Mouse (Mus musculus) kidney, embryonic 14.5 days (tissue): Measurements from ENCODE around the gene A930017K11Rik. TPM values are rescaled to one million over a fixed set of nuclear protein-coding genes. Genes with fewer than 3 reads are reported as not detected.
A peak's percentile ranks its signal among the peaks of the same experiment; 100 is the strongest.

Experiments used
- ATAC-seq: fragments of 200-750 bp; cut with Nextera tagmentation; 2 replicates; pipeline ENCODE4 v1.8.0; 2017; ENCODE audit warnings: moderate number of reproducible peaks, mild to moderate bottlenecking, moderate TSS enrichment, moderate library complexity; ENCODE audit not compliant: low FRiP score, low TSS enrichment
- H3K27ac ChIP-seq: fragments of 300-500 bp; sonication (generic); 2 replicates; pipeline ENCODE4 v1.5.1; 2014; ENCODE audit warnings: low read depth, mild to moderate bottlenecking, low read length, moderate library complexity, mixed read lengths
- H3K27me3 ChIP-seq: fragments of 300-500 bp; sonication (generic); 2 replicates; pipeline ENCODE4 v1.6.1; 2014; ENCODE audit warnings: mild to moderate bottlenecking, low read length; ENCODE audit not compliant: control insufficient read depth, insufficient read depth
- H3K36me3 ChIP-seq: fragments of 300-500 bp; sonication (generic); 2 replicates; pipeline ENCODE4 v1.6.1; 2014; ENCODE audit warnings: low read length, mixed read lengths; ENCODE audit not compliant: control insufficient read depth, insufficient read depth
- H3K4me1 ChIP-seq: fragments of 300-500 bp; sonication (generic); 2 replicates; pipeline ENCODE4 v1.6.1; 2014; ENCODE audit warnings: low read length, mixed read lengths; ENCODE audit not compliant: control insufficient read depth, insufficient read depth
- H3K4me2 ChIP-seq: fragments of 300-500 bp; sonication (generic); replicated peaks from 2 replicates; pipeline ENCODE4 v1.6.1; 2014; ENCODE audit warnings: low read depth, mild to moderate bottlenecking, low read length
- H3K4me3 ChIP-seq: fragments of 300-500 bp; sonication (generic); 2 replicates; pipeline ENCODE4 v1.5.1; 2014; ENCODE audit warnings: mild to moderate bottlenecking, low read length
- H3K9ac ChIP-seq: fragments of 300-500 bp; sonication (generic); 2 replicates; pipeline ENCODE4 v1.6.1; 2014; ENCODE audit warnings: low read depth, mild to moderate bottlenecking, low read length, moderate library complexity
- H3K9me3 ChIP-seq: fragments of 300-500 bp; sonication (generic); 2 replicates; pipeline ENCODE4 v1.6.1; 2016; ENCODE audit warnings: low read length; ENCODE audit not compliant: control insufficient read depth
- WGBS: fragments of 180-500 bp; shearing (Covaris S2); extraction: QIAGEN DNeasy Blood & Tissue Kit; methylation state at CpG from one replicate; pipeline ENCODE4 v1.1.7; 2014; 5-methylcytosine and 5-hydroxymethylcytosine counted together
- polyA plus RNA-seq: library from polyadenylated mRNA; unstranded; fragments of >200 nt; fragmentation: Nextera tagmentation; extraction: Ambion mirVana; gene quantifications from 2 replicates; pipeline ENCODE4 v1.2.1, GENCODE M21; 2014

Gene A930017K11Rik
- polyA plus RNA-seq, 1 experiment from 2014 or later, result 4.4 TPM

GRCm38 (mm10) chr17:25954671-25955070 is 2.3 kb upstream of the A930017K11Rik start:
- Histone ChIP-seq H3K4me2 (no peak overlapping the region), H3K9me3 (no peaks in the 10 kb centered on the region), H3K4me1 (peaks cover 8% of the 10 kb centered on the region; the same call in 1 of the 2 replicates), H3K27me3 (peaks cover 37% of the 10 kb centered on the region), H3K36me3 (peaks cover 20% of the 10 kb centered on the region), H3K27ac (no peak overlapping the region), H3K9ac (no peak overlapping the region), H3K4me3 (no peak overlapping the region)
- no peak for ATAC-seq
- 83% methylated on average over 2 of the region's 2 CpGs for WGBS

DNA sequence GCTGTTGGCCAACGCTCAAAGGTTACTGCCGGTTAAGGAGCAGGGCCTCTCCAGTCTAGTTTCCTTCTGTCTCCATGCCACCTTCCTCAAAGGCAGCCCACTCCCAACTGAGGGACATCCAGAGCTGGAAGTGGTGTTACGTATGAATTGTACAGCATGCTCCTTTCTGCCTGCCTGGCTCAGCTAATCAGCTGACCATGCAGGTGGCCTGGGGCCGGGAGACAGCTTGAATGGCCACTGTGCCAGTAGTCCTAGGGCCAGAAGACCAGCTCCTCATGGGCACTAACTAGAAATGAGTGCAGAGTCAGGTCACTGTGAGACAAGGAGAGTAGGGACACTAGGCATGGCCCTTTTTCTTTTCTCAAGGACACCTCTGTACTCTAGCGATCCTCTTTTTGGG is 796 bp upstream of the A930017K11Rik start:
- Histone ChIP-seq H3K27me3 (peaks cover 37% of the 10 kb centered on the region), H3K9ac (no peak overlapping the region), H3K36me3 (peaks cover 6% of the 10 kb centered on the region; the same call in 1 of the 2 replicates), H3K27ac (no peak overlapping the region), H3K4me2 (no peak overlapping the region), H3K4me1 (peaks cover 8% of the 10 kb centered on the region; the same call in 1 of the 2 replicates), H3K9me3 (no peaks in the 10 kb centered on the region), H3K4me3 (no peak overlapping the region)
- ATAC-seq, result no peak
- WGBS, result 81% methylated on average over 5 of the region's 5 CpGs

GRCm38 (mm10) chr17:25951225-25951802 is 1.1 kb downstream of the A930017K11Rik start:
- ATAC-seq, result 0 out of 2 replicates have a peak, but pooled peaks have one; percentile 8
- WGBS, result under 1% methylated on average over 33 of the region's 33 CpGs

DNA sequence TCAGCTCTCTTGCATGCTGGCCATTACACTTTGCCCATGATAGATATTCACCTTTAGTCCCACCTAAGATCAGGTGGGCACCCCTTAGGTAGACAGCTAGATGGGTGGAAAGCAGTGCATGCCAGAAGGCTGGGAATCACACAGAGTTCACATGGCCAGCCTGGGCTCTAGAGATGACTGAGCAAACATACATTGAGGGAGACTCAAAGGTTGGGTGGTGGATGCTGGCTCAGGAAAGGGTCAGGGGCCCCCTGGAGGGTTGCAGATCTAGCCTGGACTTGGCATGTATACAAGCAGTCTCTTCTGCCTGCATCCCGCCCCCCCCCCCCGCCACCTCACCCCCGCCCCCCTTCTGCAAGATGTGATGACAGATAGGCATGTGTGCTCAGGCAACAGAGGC is 1.7 kb downstream of the A930017K11Rik start:
- ATAC-seq, result no peak
- Histone ChIP-seq H3K9ac (no peak overlapping the region), H3K27me3 (peaks cover 37% of the 10 kb centered on the region)

More at GRCm38 (mm10) chr17:25951225-25951802, 1.1 kb downstream of the A930017K11Rik start:
- no peaks in the 10 kb centered on the region for H3K9me3 ChIP-seq
- H3K27ac ChIP-seq, result no peak overlapping the region
- H3K9ac ChIP-seq, result peak overlapping the region; percentile 34; the same call in 1 of the 2 replicates
- peaks cover 37% of the 10 kb centered on the region for H3K27me3 ChIP-seq
- H3K4me1 ChIP-seq, result peaks cover 8% of the 10 kb centered on the region; the same call in 1 of the 2 replicates
- peak overlapping the region; percentile 80 for H3K4me2 ChIP-seq
- H3K4me3 ChIP-seq, result peak overlapping the region; percentile 44
- no peaks in the 10 kb centered on the region for H3K36me3 ChIP-seq

GRCm38 (mm10) chr17:25949981-25950380 is 2.4 kb downstream of the A930017K11Rik start:
- peaks cover 37% of the 10 kb centered on the region for H3K27me3 ChIP-seq
- H3K4me1 ChIP-seq, result peaks cover 13% of the 10 kb centered on the region; the same call in 1 of the 2 replicates
- no peaks in the 10 kb centered on the region for H3K9me3 ChIP-seq
- 64% methylated on average over 5 of the region's 5 CpGs for WGBS
- H3K9ac ChIP-seq, result no peak overlapping the region
- H3K4me3 ChIP-seq, result no peak overlapping the region
- no peaks in the 10 kb centered on the region for H3K36me3 ChIP-seq
- ATAC-seq, result no peak
- H3K27ac ChIP-seq, result peak overlapping the region; percentile 43; the same call in 1 of the 2 replicates
- H3K4me2 ChIP-seq, result peak overlapping the region; percentile 15; the same call in 1 of the 2 replicates

More for the DNA sequence above, 1.7 kb downstream of the A930017K11Rik start:
- 0% methylated on average over 3 of the region's 3 CpGs for WGBS
- H3K36me3 ChIP-seq, result no peaks in the 10 kb centered on the region
- H3K4me2 ChIP-seq, result no peak overlapping the region
- no peaks in the 10 kb centered on the region for H3K9me3 ChIP-seq
- H3K4me3 ChIP-seq, result peak overlapping the region; percentile 44; the same call in 1 of the 2 replicates
- H3K4me1 ChIP-seq, result peaks cover 9% of the 10 kb centered on the region; the same call in 1 of the 2 replicates
- H3K27ac ChIP-seq, result no peak overlapping the region

DNA sequence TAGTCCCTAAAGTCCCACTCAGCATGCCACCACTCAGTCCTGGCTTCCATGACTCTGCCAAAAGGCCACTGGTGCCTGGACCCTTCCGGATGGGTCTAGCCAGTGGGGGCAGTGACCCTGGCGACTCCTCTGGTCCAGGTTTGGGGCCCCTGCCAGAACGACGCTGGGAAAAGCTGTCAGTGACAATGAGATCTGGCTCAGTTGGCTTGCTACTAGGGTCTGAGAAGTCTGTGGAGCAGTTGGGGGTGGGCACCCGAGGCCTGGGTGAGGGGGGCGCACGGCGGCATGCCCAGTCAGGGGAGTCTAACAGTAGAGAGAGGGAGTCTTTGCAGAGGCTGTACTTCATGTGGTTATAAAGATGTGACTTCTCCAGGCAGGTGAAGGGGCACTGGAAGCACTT is 4.3 kb downstream of the A930017K11Rik start:
- H3K9ac ChIP-seq, result no peak overlapping the region
- 72% methylated on average over 8 of the region's 8 CpGs for WGBS
- H3K4me1 ChIP-seq, result peaks cover 13% of the 10 kb centered on the region; the same call in 1 of the 2 replicates
- ATAC-seq, result no peak
- no peak overlapping the region for H3K27ac ChIP-seq
- no peaks in the 10 kb centered on the region for H3K9me3 ChIP-seq
- H3K4me2 ChIP-seq, result no peak overlapping the region
- no peak overlapping the region for H3K4me3 ChIP-seq
- H3K36me3 ChIP-seq, result no peaks in the 10 kb centered on the region
- H3K27me3 ChIP-seq, result peaks cover 32% of the 10 kb centered on the region

- H3K27ac ChIP-seq, result no peak overlapping the region
- 84% methylated on average over 4 of the region's 4 CpGs for WGBS
- H3K9ac ChIP-seq, result no peak overlapping the region
Observed at GRCm38 (mm10) chr17:25947576-25947975, 4.8 kb downstream of the A930017K11Rik start.

GRCm38 (mm10) chr17:25946891-25947290 is 5.5 kb downstream of the A930017K11Rik start:
- Histone ChIP-seq H3K4me2 (no peak overlapping the region), H3K9me3 (no peaks in the 10 kb centered on the region), H3K27me3 (peaks cover 20% of the 10 kb centered on the region), H3K4me3 (no peak overlapping the region), H3K36me3 (no peaks in the 10 kb centered on the region), H3K27ac (no peak overlapping the region), H3K9ac (no peak overlapping the region), H3K4me1 (peaks cover 6% of the 10 kb centered on the region; the same call in 1 of the 2 replicates)
- ATAC-seq, result no peak
- WGBS, result 88% methylated on average over 8 of the region's 8 CpGs

More at GRCm38 (mm10) chr17:25947576-25947975, 4.8 kb downstream of the A930017K11Rik start:
- H3K4me2 ChIP-seq, result no peak overlapping the region
- ATAC-seq, result no peak
- peaks cover 27% of the 10 kb centered on the region for H3K27me3 ChIP-seq
- H3K9me3 ChIP-seq, result no peaks in the 10 kb centered on the region
- peaks cover 13% of the 10 kb centered on the region; the same call in 1 of the 2 replicates for H3K4me1 ChIP-seq
- H3K4me3 ChIP-seq, result no peak overlapping the region
- H3K36me3 ChIP-seq, result no peaks in the 10 kb centered on the region

DNA sequence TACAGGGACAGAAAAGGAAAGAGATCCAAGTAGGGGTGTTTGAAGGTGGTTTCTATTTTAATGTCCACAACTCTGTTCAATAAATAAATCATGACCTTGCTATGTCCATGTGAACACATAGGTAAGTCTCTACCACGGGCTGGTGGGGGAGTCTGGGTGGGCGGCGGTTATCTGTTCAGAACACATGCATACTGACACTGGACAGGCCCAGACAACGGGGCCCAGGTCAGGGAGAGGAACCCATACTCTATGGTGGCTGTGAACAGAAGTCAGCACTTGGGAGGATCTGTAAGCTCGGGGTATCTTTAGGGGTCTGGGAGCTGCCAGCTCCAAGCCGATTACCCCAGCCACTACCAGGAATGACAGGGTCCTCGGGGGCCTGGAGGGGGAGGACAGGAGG is 6.0 kb downstream of the A930017K11Rik start:
- WGBS, result 73% methylated on average over 7 of the region's 7 CpGs
- Histone ChIP-seq H3K4me3 (no peak overlapping the region), H3K36me3 (no peaks in the 10 kb centered on the region), H3K9ac (no peak overlapping the region), H3K4me1 (peaks cover 6% of the 10 kb centered on the region; the same call in 1 of the 2 replicates), H3K4me2 (no peak overlapping the region), H3K27me3 (peaks cover 15% of the 10 kb centered on the region), H3K27ac (no peak overlapping the region), H3K9me3 (no peaks in the 10 kb centered on the region)
- ATAC-seq, result no peak
